Mouse (Mus musculus) B cell, adult 2 months (primary cell): Measurements from ENCODE around the gene Gjb5.

ENCODE experiments used
- DNase-seq, 2 experiments: peaks; one replicate each; pipeline ENCODE4 v3.0.0; 2022

Gene Gjb5

DNA sequence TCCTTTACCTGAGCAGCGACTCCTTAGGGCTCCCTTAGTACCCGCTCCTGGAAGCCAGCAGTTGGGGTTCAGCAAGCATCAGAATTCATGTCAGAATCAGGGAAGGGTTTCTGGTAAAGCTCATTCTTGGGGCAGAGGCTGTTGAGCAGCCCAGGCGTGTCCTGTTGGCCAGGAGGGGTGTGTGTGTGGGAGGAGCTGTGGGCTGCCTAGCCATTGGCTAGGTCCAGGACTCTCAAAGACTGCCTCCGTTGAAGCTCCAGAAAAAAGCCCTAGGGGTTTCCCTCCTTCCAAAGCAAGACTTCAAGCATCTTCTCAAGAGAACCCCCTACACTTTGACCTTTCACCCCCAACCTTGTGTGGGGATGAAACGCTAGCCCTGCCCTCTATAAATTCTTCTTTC lies at the start of gene Gjb5:
Gene Gjb5, minus strand, starts transcription at position 164 of the 400 bp plus-strand sequence.
- no peak for DNase-seq

DNA sequence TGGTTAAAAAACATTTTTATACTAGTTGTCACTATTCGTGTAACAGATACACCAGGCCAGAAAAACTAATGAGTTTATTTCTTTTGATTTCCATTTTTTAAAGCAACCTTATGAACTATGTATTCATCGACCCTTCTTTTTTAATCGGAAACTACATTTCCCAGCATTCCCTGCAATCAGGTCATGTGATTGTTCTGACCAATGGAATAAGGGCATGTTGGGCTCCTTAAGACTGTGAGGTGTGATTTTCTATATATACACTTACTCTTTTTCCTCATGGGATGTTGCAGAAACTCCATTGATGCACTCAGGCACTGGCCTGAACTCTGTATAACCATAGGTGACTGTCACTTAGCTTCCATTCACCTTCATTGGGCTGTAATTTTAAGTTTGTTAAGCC lies 44.6 kb upstream of the Gjb5 start:
- no peak for DNase-seq

- DNase-seq = no peak
Observed at GRCm38 (mm10) chr4:127402166-127402565, 44.2 kb upstream of the Gjb5 start.

DNA sequence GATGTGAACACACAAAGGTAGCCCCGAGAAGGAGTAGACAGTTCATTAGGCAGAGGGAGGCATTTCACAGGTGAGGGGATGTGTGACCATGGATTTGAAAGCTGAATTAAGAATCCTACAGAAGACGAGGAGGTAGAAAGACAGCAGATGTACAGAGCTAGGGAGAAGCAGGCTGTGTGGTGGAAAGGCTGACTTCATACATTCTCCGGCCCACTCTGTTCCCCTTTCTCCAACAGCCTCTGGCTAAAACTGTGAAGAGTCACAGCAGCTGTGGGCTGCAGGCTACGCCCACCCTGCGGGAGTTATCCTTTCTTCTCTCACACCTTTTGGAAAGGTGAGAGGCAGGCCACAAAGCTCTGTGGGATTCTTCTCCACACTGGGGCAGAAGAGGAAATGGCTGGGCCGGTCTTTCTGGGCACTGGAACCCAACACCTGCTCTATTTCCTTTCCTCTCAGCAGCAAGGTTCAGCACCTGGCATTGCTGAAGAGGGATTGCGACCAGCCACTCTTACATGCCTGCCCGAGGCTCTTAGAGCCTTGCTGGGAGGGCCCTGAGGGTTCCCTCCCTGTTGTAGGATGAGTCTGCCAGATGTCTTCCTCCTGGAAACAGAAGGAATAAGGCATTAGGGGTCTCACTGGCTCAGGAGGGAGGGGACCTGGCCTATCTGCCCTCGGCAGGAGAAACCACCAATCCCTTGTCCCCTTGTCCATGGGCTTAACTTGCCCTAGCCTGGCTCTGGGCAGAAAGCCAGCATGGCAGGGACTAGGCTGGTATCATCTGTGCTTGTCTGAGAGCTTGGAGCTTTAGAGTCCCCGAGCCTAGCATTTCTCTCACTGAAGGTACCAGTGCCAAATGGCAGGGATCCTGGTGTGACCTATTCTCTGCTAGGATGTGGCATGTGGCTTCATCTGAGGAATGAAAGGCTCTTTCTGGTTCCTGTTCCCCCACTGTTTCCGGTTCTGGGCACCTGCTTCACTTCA lies 42.5 kb upstream of the Gjb5 start:
- no peak for DNase-seq

GRCm38 (mm10) chr4:127395591-127395990 lies 37.6 kb upstream of the Gjb5 start:
- DNase-seq = no peak

- DNase-seq = no peak
Observed at GRCm38 (mm10) chr4:127389645-127390044, 31.7 kb upstream of the Gjb5 start.

GRCm38 (mm10) chr4:127377344-127377743 lies 19.4 kb upstream of the Gjb5 start:
- DNase-seq = peak; percentile 46 to 48

DNA sequence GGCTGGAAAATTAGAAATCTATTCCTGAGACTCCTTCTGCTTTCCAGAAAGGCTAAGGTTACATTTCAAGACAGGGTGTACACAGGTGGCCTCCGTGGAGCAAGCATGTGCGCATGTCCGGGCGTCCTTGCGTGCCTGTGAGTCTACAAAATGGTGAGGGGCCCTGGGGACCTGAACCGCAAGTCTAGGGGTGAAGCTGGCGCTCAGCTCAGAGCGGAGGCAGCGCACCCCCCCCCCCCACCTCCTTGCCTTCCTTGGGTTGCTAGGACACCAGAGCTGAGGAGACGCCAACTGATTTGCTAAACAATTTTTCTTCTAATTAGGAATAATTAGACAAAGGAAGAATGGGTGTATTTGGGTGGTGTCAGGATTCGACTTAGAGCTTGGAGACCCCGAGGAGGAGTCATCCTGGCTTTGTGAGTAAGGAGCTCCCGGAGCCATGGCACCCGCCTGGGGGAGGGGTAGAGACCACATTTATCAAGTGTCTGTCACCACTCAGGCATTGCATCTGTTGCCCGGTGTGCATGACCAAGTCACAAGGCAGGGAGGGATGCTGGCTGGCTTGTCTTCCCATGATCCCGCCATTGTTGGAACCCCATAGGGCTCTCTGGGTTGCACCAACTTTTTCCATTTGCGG lies 17.7 kb upstream of the Gjb5 start:
- no peak for DNase-seq

GRCm38 (mm10) chr4:127374645-127375044 lies 16.7 kb upstream of the Gjb5 start:
- no peak for DNase-seq

GRCm38 (mm10) chr4:127373491-127373890 lies 15.5 kb upstream of the Gjb5 start:
- DNase-seq = no peak

DNA sequence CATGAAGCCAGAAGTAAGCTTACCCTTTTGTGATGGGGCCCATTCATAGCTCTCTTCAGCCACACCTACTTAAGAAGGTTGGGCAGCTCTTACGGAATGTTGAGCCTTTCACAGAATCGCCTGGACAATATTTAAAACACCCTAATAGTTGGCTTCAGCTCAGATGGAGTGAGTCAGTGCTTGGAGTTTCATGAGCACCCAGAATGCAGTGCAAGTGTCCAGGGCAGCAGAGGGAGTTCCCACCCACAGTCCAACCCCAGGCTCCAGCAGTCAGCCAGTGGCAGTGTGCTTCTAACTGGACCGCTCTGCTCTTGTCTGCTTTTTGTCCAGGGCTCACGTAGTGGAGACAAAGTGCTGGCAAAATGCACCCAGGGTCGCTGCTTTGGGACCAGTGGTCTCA lies 13.6 kb upstream of the Gjb5 start:
- no peak for DNase-seq

GRCm38 (mm10) chr4:127370447-127370846 lies 12.5 kb upstream of the Gjb5 start:
- no peak for DNase-seq

GRCm38 (mm10) chr4:127368379-127368973 lies 10.5 kb upstream of the Gjb5 start:
- peak; percentile 42 for DNase-seq

DNA sequence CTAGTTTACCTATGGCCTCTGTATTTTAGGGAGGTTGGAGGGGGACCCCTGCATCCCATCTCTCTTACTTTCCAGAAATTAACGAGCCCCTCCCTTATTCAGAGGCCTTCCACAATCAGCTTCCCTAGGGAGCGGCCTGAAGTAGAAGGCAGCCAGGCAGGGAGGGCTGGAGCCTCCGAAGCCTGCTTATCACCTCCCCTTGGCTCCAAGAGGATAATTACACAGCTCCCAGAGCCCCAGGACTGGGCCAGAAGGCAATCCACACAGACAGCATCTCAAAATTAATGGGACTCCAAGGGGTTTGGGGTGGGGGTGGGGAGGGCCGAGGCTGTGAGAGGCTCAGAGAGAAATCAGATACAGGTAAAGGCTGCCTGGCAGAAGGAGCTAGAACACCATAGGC lies 7.9 kb upstream of the Gjb5 start:
- no peak for DNase-seq

DNA sequence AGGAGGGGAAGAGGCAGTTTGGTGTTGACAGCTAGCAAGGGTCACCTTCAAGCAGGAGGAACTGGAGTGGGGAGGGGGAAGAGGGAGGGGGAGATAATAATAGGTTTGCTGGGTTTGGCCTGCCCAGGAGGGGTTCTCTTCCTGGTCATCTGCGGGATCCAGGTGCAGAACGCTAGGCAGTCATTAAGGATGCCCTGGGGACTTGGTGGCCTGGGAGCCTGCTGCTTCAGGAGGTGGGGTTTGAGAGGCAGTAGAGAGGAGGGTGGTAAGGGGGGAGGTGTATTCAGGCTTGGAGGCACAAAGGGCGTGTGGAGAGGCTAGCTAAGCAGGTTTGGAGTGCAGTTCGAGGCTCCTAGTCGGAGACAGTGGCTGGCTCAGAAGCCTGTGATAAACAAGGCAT lies 7.5 kb upstream of the Gjb5 start:
- no peak for DNase-seq

GRCm38 (mm10) chr4:127364431-127364830 lies 6.5 kb upstream of the Gjb5 start:
- DNase-seq = no peak

DNA sequence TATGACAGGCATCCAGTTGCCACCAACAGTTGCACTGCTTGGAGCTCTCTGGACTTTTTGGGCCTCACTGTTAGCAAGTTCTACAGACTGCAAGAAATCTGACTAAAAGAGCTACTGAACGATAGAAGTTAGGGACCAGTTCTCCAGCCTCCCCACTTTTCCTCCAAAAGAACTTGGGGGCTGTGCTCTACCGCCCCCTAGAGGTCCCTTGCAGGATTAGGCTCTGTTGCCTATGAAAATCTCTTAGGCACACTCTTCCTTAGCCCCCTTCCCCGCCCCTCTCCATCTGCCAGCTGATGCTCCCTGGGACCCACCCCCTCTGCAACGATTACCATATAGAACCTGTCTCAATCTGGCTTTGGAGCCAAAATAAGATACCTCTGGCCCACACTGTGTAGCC lies 5.3 kb upstream of the Gjb5 start:
- peak; percentile 12 to 20 for DNase-seq

DNA sequence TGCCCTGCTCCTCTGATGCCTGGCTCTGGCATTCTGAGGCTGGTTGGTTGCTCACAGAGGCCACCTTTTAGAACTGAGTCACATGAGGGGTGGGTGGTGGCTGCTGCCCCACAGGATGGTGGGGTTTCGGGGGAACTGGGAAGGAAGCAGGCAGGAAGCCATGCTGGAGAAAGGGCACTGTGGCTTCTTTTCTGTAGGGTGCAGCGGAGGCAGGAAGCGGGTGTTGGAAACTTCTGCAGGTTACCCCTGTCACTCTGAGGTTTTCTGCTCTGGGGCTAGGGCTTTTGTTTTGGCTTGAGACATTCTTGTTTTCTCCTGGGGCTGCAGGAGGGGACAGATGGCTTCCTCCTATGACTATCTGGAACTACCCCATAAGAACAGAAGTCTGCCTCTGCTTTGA lies 4.5 kb upstream of the Gjb5 start:
- no peak for DNase-seq

- no peak for DNase-seq
Observed at GRCm38 (mm10) chr4:127354506-127355485, 3.2 kb downstream of the Gjb5 start.

GRCm38 (mm10) chr4:127353951-127354438 lies 4.0 kb downstream of the Gjb5 start, which contains the start of gene Gjb4:
Gene Gjb4, minus strand, starts transcription at chr4:127354081.
- DNase-seq = no peak

DNA sequence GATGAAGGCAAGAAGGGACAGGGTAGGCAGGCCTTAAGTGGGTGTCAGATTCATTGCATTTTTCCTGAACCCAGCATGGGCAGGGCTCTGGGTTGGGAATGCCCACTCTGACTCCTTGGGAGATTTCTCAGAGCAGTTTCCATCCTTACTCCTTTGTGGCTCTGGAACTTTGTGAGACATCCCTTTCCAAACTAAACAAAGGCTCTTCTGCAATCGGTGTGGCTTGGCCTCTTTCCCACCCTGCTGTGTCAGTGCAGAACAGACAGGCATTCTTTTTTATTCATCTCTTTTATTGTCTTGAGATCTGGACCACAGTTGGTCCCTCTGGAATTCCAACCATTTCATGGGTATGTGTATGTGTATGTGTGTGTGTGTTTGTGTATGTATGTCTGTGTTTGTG lies 5.4 kb downstream of the Gjb5 start:
- no peak for DNase-seq
